Mouse (Mus musculus) lung, postnatal 0 days (tissue): ENCODE data around the gene B230217C12Rik.

ENCODE experiments used
- CTCF ChIP-seq: IDR thresholded peaks from 2 replicates; pipeline ENCODE4 v1.5.1; 2016; ENCODE audit warnings: antibody characterized with exemption, mild to moderate bottlenecking
- EP300 ChIP-seq: IDR thresholded peaks from 2 replicates; pipeline ENCODE4 v1.6.1; 2016; ENCODE audit warnings: antibody characterized with exemption, mild to moderate bottlenecking, control low read depth

DNA sequence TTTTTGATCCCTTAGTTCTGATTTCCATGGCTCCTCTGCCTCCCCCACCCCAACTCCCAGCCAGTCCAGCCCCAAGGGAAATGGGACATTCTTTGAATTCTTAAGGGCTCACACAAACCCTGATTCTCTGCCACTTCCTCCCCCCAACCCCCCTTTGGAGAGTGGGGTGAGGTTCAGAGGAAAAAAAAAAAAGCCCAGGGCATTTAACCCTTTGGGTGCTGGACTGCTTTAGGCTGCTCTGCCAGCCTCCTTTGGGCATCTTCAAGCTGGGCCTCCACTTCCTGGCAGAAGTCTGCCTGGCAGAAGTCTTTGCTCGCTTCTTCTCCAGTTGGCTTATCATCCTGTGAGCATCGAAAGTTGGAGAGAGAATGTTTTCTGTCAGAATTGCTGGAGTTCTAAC, 32.5 kb upstream of the B230217C12Rik start:
- TF ChIP-seq CTCF = no peak
- TF ChIP-seq EP300 = peak; percentile 69
